Mouse (Mus musculus) embryonic facial prominence, embryonic 11.5 days (tissue): ENCODE results near the gene Mrps17. TPM values are rescaled to one million over a fixed set of nuclear protein-coding genes. Genes with fewer than 3 reads are reported as not detected.

ENCODE experiments used
- ATAC-seq: fragments of 200-750 bp; cut with Nextera tagmentation; replicated peaks from 2 replicates; pipeline ENCODE4 v1.8.0; 2017; ENCODE audit warnings: low read depth; ENCODE audit not compliant: insufficient number of reproducible peaks, low FRiP score, low TSS enrichment
- DNase-seq: peaks from one replicate; pipeline ENCODE4 v3.0.0-alpha.2; 2015; ENCODE audit warnings: low spot score
- H3K27ac ChIP-seq: fragments of 300-500 bp; sonication (generic); replicated peaks from 2 replicates; pipeline ENCODE4 v1.5.1; 2014; ENCODE audit warnings: mild to moderate bottlenecking, low read depth, low read length, control low read depth
- H3K27me3 ChIP-seq: fragments of 300-500 bp; sonication (generic); 2 replicates; pipeline ENCODE4 v1.6.1; 2014; ENCODE audit warnings: mild to moderate bottlenecking, low read length, moderate library complexity, mixed read lengths; ENCODE audit not compliant: control insufficient read depth, insufficient read depth
- H3K36me3 ChIP-seq: fragments of 300-500 bp; sonication (generic); replicated peaks from 2 replicates; pipeline ENCODE4 v1.6.1; 2014; ENCODE audit warnings: low read depth, mild to moderate bottlenecking, low read length, moderate library complexity, mixed read lengths; ENCODE audit not compliant: control insufficient read depth, insufficient read depth
- H3K4me1 ChIP-seq: fragments of 300-500 bp; sonication (generic); 2 replicates; pipeline ENCODE4 v1.6.1; 2014; ENCODE audit warnings: low read length, mixed read lengths; ENCODE audit not compliant: control insufficient read depth, insufficient read depth
- H3K4me2 ChIP-seq: fragments of 300-500 bp; sonication (generic); 2 replicates; pipeline ENCODE4 v1.6.1; 2014; ENCODE audit warnings: low read depth, mild to moderate bottlenecking, control low read depth, low read length, moderate library complexity
- H3K4me3 ChIP-seq: fragments of 300-500 bp; sonication (generic); 2 replicates; pipeline ENCODE4 v1.5.1; 2014; ENCODE audit warnings: low read depth, low read length, control low read depth
- H3K9ac ChIP-seq: fragments of 300-500 bp; sonication (generic); replicated peaks from 2 replicates; pipeline ENCODE4 v1.6.1; 2014; ENCODE audit warnings: mild to moderate bottlenecking, control low read depth, low read length
- H3K9me3 ChIP-seq: fragments of 300-500 bp; sonication (generic); replicated peaks from 2 replicates; pipeline ENCODE4 v1.6.1; 2016; ENCODE audit warnings: mild to moderate bottlenecking, low read length, inconsistent platforms, mixed read lengths; ENCODE audit not compliant: control insufficient read depth
- WGBS: fragments of 180-500 bp; shearing (Covaris S2); extraction: QIAGEN DNeasy Blood & Tissue Kit; methylation state at CpG from one replicate; pipeline ENCODE4 v1.1.7; 2014; 5-methylcytosine and 5-hydroxymethylcytosine counted together
- polyA plus RNA-seq: library from polyadenylated mRNA; unstranded; fragments of >200 nt; fragmentation: Nextera tagmentation; extraction: Ambion mirVana; gene quantifications from 2 replicates; pipeline ENCODE4 v1.2.1, GENCODE M21; 2014

The Mrps17 gene
- polyA plus RNA-seq, 1 experiment from 2014 or later: 204 TPM

GRCm38 (mm10) chr5:129725774-129726392 lies 10.6 kb downstream of the Mrps17 start:
- Histone ChIP-seq H3K27ac (no peak overlapping the region), H3K9me3 (no peaks in the 10 kb centered on the region)

GRCm38 (mm10) chr5:129726784-129727183 lies 11.5 kb downstream of the Mrps17 start:
- Histone ChIP-seq H3K27ac (no peak overlapping the region), H3K9ac (no peak overlapping the region), H3K4me2 (no peak overlapping the region), H3K4me3 (no peak overlapping the region), H3K27me3 (no peaks in the 10 kb centered on the region), H3K4me1 (no peaks in the 10 kb centered on the region), H3K9me3 (no peaks in the 10 kb centered on the region), H3K36me3 (no peaks in the 10 kb centered on the region)
- ATAC-seq (no peak), DNase-seq (no peak)
- 70% methylated on average over 3 of the region's 3 CpGs for WGBS

More at GRCm38 (mm10) chr5:129725774-129726392, 10.6 kb downstream of the Mrps17 start:
- WGBS: 30% methylated on average over 7 of the region's 7 CpGs
- H3K27me3 ChIP-seq: no peaks in the 10 kb centered on the region
- DNase-seq (peak; percentile 10), ATAC-seq (no peak)
- H3K36me3 ChIP-seq: no peaks in the 10 kb centered on the region
- H3K4me1 ChIP-seq: no peaks in the 10 kb centered on the region
- H3K4me3 ChIP-seq: peak overlapping the region; percentile 91
- peak overlapping the region; percentile 95 for H3K9ac ChIP-seq
- peak overlapping the region; percentile 59 for H3K4me2 ChIP-seq

GRCm38 (mm10) chr5:129729286-129729685 lies 14.0 kb downstream of the Mrps17 start:
- no peaks in the 10 kb centered on the region for H3K9me3 ChIP-seq
- ATAC-seq: no peak
- 65% methylated on average over 11 of the region's 11 CpGs for WGBS
- H3K9ac ChIP-seq: no peak overlapping the region
- DNase-seq: no peak
- no peak overlapping the region for H3K27ac ChIP-seq
- no peaks in the 10 kb centered on the region for H3K36me3 ChIP-seq
- no peaks in the 10 kb centered on the region for H3K27me3 ChIP-seq
- H3K4me1 ChIP-seq: no peaks in the 10 kb centered on the region
- H3K4me3 ChIP-seq: no peak overlapping the region
- H3K4me2 ChIP-seq: no peak overlapping the region

GRCm38 (mm10) chr5:129730344-129730743 lies 15.0 kb downstream of the Mrps17 start:
- Histone ChIP-seq H3K4me1 (no peaks in the 10 kb centered on the region), H3K27ac (no peak overlapping the region), H3K4me3 (no peak overlapping the region), H3K27me3 (no peaks in the 10 kb centered on the region), H3K4me2 (no peak overlapping the region), H3K36me3 (no peaks in the 10 kb centered on the region), H3K9me3 (no peaks in the 10 kb centered on the region), H3K9ac (no peak overlapping the region)
- DNase-seq: no peak
- no peak for ATAC-seq
- WGBS: 64% methylated on average over 11 of the region's 11 CpGs

GRCm38 (mm10) chr5:129731021-129731420 lies 15.7 kb downstream of the Mrps17 start:
- no peak overlapping the region for H3K27ac ChIP-seq
- H3K36me3 ChIP-seq: no peaks in the 10 kb centered on the region
- H3K4me2 ChIP-seq: no peak overlapping the region
- H3K27me3 ChIP-seq: no peaks in the 10 kb centered on the region
- no peaks in the 10 kb centered on the region for H3K9me3 ChIP-seq
- DNase-seq (no peak), ATAC-seq (0 out of 2 replicates have a peak, but pooled peaks have one; percentile 41)
- WGBS: 53% methylated on average over 5 of the region's 5 CpGs
- H3K9ac ChIP-seq: no peak overlapping the region
- no peaks in the 10 kb centered on the region for H3K4me1 ChIP-seq
- no peak overlapping the region for H3K4me3 ChIP-seq

GRCm38 (mm10) chr5:129740976-129741375 lies 25.7 kb downstream of the Mrps17 start:
- H3K9me3 ChIP-seq: no peaks in the 10 kb centered on the region
- 90% methylated on average over 1 of the region's 1 CpGs for WGBS
- H3K4me2 ChIP-seq: no peak overlapping the region
- H3K27ac ChIP-seq: no peak overlapping the region
- DNase-seq (peak; percentile 63), ATAC-seq (no peak)
- H3K4me3 ChIP-seq: no peak overlapping the region
- no peaks in the 10 kb centered on the region for H3K27me3 ChIP-seq
- H3K9ac ChIP-seq: no peak overlapping the region
- no peaks in the 10 kb centered on the region; the same call in 1 of the 2 replicates for H3K36me3 ChIP-seq
- no peaks in the 10 kb centered on the region for H3K4me1 ChIP-seq

- Histone ChIP-seq H3K27me3 (no peaks in the 10 kb centered on the region), H3K4me2 (no peak overlapping the region), H3K27ac (no peak overlapping the region), H3K9me3 (no peaks in the 10 kb centered on the region), H3K4me1 (no peaks in the 10 kb centered on the region), H3K9ac (no peak overlapping the region), H3K4me3 (no peak overlapping the region), H3K36me3 (no peaks in the 10 kb centered on the region; the same call in none of the 2 replicates)
- 84% methylated on average over 7 of the region's 7 CpGs for WGBS
- DNase-seq (no peak), ATAC-seq (no peak)
Measured at GRCm38 (mm10) chr5:129742903-129743488, 27.7 kb downstream of the Mrps17 start.

GRCm38 (mm10) chr5:129744050-129744449 lies 28.8 kb downstream of the Mrps17 start:
- Histone ChIP-seq H3K27ac (no peak overlapping the region), H3K9me3 (no peaks in the 10 kb centered on the region), H3K4me3 (no peak overlapping the region), H3K4me2 (no peak overlapping the region), H3K9ac (no peak overlapping the region), H3K27me3 (no peaks in the 10 kb centered on the region), H3K4me1 (no peaks in the 10 kb centered on the region), H3K36me3 (no peaks in the 10 kb centered on the region; the same call in none of the 2 replicates)
- ATAC-seq (no peak), DNase-seq (no peak)
- 75% methylated on average over 6 of the region's 6 CpGs for WGBS
